Mouse (Mus musculus) granulocyte monocyte progenitor cell, adult 5-6 weeks (primary cell): ENCODE measurements around the gene Arid3c. TPM values are rescaled to one million over a fixed set of nuclear protein-coding genes. Genes with fewer than 3 reads are reported as not detected.
"Not testable (repeated sequence)": the region's sequence is repeated elsewhere in the genome, so short reads cannot be mapped to it uniquely, and the experiment has no call there.

Experiments
- ATAC-seq: replicated peaks from 2 replicates; pipeline ENCODE4 v1.8.0; 2016; ENCODE audit warnings: mild to moderate bottlenecking, moderate TSS enrichment, inconsistent platforms; ENCODE audit not compliant: poor library complexity, severe bottlenecking
- total RNA-seq, 2 experiments: library from RNA; stranded (forward) in 1 of 2; stranded (reverse) in 1 of 2; fragments of 200-712, 200-1000 nt in 1 of 2; fragments of >200 nt in 1 of 2; fragmentation: Nextera tagmentation in 1 of 2; gene quantifications; 2 replicates each; pipeline ENCODE4 v1.2.3; 2014 to 2017

Gene Arid3c
- total RNA-seq (2014; fragmentation: Nextera tagmentation), result not detected in 2 replicates
- total RNA-seq (2017), result not detected in 2 replicates

DNA sequence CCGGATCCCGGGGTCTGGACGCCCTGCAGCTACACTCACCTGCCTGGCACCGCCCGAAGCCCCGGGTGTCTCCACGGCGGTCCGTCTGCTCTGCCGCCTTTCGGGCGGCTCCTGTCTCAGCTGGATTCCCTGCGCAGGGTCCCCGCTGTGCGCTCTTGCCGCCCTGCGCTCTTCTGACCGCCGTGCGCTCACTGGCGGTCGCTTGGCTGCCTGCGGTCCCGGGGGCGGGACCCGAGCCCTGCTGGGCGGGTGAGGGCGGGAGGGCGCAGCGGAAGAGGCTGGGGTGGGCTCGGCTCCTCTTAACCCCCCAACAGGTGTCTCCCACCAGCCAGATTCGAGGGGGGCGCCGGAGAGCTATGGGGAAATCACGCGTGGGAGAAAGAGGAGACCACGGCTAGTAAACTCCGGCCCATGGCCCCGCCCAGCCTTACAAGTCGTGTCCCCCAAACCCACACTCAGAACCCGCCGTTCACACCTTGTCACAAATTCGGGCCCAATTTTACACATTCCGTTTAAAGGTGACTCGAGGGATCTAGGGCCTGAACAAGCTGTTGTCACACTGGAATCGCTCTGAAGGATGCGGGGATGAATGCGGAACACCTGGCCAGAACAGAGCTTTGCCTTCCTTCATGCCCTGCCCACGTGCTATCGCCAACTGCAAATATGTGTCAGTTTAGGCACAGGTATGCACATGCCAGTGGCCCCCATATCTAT is at the start of gene Arid3c:
TSS of gene Arid3c (minus strand) at position 91 of the 714 bp plus-strand sequence.
- peak; percentile 83 for ATAC-seq

DNA sequence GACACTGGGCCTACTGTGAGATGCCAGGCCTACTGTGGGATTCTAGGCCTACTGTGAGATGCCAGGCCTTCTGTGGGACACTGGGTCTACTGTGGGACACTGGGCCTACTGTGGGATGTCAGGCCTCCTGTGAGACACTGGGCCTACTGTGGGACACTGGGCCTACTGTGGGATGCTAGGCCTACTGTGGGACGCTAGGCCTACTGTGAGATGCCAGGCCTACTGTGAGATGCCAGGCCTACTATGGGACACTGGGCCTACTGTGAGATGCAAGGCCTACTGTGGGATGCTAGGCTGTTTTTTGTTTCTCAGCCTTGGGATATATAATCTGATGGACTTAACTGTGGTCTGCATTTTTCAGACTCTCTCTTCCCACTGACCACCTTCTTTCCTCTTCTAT is 44.9 kb upstream of the Arid3c start:
- not testable (repeated sequence) for ATAC-seq

DNA sequence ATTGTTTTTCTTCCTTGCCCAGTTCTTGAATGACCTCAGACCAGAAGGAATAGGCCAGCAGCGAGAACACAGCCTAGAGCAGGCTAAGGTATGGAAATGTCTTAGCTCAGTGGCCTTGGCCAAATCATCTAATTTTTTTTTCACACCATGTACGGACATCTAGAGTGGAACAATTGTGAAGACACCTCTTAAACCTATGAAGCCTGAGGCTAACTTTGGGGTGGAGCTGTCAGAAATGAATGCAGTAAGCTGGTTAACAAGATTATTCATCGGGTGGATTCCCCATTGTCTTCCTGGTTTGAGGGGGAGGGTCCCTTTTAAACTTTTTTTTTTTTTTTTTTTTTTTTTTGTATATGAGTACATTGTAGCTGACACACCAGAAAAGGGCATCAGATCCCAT is 43.6 kb upstream of the Arid3c start:
- not testable (repeated sequence) for ATAC-seq

DNA sequence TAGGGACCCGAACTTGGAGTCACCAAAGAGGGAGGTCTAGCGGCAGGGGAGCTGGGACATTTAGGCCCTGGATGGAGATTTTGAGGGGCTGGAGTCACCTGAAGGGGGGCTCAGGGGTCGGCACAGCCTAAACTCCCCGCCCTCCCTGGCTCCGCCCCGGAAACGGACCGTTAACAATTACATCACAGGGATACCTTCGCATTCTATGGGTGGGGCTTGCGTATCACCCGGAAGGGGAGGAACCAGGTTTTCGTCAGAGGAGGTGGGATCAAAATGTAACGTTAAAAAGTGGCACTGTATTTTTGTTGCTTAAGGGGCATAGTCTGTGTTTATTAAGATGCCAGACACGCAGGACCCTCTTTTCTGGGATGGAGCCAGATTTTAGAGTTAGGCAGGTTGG is 43.1 kb upstream of the Arid3c start, which contains the start of gene Ccl27a:
TSS of gene Ccl27a (minus strand) at position 246 of the 400 bp plus-strand sequence.
- peak; percentile 55; the same call in 1 of the 2 replicates for ATAC-seq

DNA sequence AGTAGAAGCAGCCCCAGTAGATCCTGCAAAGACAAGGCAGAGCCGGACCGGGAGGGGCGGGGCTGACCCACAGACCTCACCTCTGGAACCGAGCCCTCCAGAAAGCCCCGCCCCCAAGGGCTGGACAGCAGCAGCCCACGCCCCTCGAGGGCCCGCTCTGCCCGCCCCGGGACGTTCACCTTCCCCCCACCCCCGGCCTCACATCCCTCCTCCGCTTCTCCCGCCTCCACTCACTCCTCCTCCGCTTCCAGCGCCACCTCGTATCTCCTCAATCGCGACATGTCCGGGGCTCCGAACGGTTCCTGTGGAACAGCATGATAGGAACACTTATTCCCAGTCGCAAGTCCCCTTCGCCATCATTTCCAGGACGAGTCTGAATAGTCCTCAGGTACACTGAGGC is 42.6 kb upstream of the Arid3c start:
- ATAC-seq, result peak; percentile 61; the same call in 1 of the 2 replicates

DNA sequence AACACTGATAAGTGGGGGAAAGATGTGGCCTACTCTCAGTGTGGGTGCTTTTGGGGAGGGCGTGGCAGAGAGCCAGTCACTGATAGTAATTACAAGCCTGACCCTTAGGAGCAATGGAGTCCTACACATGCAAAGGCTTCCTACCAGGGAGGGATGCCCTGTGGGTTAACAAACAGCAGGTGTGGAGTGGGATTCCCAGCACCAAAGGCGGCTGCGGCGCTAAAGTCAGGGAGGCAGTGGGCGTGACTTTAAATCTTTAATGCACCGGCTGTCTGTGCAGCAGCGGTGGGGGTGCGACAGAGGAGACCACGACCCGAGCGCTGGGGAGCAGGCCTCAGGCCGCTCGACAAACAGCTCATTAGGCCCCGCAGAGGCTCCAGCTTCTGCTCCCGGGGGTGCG is 42.0 kb upstream of the Arid3c start:
- not testable (repeated sequence) for ATAC-seq

DNA sequence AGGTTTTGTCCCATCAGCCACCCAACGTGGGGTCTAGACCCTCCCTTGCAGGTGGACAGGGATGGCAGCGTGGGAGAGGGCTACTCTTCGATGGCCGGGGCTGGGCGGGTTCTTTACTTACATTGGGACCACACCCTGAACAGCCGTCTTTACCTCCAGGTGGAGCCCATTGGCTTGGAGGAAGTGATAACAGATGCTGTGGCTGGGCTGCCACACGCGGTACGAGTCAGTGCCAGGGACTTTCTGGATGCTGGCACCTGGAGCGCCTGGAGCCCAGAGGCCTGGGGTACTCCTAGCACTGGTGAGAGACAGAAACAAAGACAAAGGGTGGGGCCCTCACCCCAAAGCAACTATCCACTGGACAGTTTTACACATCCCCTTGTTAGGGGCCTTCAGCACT is 36.4 kb upstream of the Arid3c start:
- not testable (repeated sequence) for ATAC-seq

DNA sequence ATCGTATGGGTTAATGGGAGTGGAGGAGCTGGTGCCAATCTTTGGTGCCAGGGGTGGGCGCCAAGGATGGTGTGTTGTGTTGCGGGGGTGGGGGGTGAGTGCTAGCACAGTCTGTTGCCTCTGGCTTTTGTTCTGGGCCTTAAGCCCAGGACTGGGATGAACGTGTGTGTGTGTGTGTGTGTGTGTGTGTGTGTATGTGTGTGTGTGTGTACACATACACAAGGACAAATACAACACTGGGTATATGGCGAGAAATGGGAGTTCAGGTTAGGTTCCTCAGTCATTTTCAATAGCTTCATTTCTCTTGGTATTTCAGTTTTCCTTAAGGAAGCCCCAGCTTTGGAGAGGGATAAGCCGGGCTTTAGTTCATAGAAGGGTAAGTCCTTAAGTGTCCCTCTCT is 32.2 kb upstream of the Arid3c start:
- not testable (repeated sequence) for ATAC-seq

DNA sequence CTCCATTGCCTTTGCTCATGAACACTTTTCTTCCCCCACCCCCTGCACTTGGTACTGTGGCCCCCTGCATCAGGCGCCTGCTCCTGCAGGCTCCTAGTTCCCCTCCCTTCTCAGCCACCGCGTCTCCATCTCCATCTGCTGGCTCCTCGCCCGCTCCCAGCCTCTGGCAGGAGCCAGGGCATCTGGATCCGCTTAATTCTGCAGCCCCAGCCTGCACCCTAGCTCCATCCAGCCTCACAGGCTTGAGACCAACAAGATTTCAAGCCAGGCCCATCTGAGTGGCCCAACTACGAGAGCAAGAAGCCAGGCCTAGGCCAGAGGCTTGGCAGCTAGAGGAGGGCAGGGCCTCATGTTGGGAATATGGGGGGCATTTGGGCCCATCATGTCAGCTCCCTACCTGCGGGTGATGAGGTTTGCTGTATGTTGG is 31.8 kb upstream of the Arid3c start:
- not testable (repeated sequence) for ATAC-seq

DNA sequence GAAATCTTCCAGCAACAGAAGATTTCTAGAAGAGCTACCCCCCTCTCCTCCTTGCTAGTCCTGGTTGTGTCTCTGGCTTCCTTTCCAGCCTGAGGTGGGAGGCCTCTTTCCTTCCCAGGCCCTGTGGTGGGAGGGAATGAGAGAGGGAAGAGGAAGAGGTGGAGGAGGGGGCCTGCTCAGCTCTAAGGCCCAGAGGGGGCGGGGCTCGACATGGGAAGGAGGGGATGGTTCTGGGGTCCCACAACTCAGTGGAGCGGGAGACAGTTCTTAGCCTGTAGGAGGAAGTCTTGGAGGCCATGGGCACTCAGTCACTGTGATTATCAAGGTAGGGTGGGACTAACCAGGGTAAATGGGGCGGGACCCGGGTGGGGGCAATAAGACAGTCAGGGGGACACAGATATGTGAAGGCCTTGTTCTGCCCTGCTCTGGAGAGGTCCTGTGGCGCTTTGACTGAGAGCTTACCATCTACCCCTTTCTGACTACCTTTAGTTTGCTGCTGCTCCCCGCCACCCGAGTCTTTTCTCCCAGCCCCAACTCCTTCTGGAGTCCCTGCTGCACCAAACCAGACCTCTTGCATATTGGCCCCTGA is 31.3 kb upstream of the Arid3c start:
- no peak for ATAC-seq

DNA sequence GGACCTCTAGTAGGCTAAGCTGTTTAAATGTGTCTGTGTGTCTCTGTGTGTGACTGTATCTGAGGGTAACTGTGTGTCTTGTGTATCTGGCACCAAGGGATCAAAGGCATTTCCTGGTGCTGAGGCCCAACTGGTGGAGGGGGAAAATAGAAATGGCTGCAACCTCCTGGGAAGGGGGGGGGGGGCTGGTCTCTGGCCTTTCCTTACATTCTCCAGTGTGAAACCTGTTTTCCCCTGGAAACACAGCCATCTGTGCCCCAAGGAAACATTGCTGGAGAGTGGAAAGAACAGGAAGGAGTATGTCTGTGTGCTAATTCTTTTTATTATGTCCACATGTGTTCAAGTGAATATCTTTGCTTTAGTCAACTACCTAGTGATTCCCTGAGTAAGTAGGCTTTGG is 30.7 kb upstream of the Arid3c start:
- ATAC-seq, result no peak

DNA sequence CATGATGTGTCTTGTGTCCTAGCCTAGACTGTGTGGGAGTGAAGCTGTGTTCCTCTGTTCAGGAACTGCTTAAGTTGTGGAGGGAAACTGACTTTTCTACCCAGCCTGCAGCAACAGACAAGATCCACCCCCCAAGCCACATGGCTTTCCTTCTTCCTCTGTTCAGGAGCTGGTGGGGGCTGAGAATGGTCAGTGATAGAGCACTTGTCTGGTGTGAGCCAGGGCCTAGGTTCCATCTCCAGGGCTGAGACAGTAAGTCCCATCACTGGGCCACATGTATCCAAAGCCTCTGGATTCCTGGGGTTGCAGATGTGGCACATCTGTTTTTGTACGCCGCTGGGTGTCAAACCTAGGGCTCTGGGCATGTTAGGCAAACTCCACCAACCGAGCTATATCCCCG is 30.0 kb upstream of the Arid3c start:
- ATAC-seq, result no peak

DNA sequence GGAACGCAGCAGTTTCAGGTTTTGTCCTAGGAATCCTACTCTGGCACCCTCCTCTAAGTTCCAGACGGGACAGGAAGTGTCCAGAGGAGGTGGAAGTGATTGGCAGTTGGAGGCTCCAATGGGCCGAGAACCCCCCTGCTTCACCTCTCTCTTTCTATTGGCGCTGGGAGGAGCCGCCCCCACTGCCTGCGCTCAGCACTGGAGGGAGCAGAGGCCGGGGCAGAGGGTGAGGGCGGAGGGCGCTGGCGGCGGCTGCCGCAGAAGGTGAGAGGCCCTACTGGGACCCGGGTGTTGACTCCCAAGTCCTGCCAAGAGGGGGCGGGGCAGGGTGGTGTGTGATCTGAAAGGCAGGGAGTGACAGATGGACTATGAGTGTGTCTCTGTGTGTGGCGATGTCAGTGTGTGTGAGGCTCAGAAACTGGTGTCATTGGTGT is 29.4 kb upstream of the Arid3c start:
- peak; percentile 77 for ATAC-seq

DNA sequence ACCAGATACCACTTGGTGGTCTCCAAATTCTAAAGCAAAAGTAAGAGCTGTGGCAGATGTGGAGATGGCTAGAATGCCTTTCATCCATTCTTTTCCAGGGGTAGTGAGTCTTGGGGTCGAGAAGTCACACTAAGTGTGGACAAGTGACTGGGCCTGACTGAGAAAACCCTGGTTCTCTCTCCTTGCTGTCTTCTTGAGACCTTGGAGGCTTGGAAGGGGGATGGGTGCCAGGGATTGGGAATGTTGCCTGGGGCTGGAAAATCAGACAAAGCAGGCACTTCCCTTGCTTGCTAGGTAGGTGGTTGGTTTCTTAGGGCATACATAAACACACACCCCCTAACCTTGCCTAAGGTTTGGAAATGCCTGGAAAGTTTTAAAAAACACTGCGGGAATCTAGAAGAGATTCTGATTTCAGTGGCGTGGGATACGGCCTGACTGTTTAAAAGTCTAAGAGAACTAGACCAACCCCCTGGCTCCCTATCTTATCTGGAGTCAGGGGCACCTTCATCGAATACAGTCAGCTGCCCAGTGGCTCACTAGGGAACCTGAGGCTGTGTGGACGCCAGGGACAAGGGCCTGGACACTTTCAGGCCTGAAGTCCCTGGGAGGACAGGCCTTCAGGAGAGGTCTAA is 28.8 kb upstream of the Arid3c start:
- no peak for ATAC-seq

DNA sequence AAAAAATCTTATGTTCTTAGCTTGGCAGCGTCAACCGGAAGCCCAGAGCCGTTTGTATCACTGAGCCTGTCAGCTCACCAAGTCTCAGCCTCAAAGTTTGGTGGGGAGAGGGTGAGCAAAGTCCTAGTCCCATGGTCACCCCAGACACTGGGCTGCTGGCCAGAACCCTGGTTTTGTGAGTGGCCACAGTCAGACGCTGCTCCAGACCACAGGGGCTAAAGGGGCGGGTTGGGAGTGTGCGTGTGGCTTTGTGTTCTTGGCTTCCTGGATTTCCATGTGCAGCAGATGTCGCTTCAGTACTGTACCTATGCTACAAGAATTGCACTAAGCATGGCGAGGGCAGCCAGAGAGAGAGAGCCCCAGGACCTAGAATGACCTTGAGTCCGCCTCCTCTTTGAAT is 28.3 kb upstream of the Arid3c start:
- ATAC-seq, result no peak

DNA sequence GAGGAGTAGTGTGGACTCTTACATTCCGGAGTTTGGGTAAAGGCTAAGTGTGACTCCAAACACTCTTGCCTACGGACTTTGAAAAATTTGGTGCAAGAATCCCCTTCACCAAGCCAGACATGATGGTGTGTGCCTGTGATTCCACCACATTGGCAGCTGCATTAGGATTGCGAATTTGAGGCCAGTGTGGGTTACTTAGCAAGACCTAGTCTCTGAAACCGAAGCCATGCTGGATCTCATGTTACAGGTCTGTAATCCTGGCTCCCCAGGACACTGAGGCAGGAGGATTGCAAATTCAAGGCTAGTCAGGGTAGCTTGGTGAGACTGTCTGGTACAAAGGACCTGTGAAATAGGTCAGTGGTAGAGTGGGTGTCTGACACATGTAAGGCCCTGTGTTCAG is 27.8 kb upstream of the Arid3c start:
- no peak for ATAC-seq

DNA sequence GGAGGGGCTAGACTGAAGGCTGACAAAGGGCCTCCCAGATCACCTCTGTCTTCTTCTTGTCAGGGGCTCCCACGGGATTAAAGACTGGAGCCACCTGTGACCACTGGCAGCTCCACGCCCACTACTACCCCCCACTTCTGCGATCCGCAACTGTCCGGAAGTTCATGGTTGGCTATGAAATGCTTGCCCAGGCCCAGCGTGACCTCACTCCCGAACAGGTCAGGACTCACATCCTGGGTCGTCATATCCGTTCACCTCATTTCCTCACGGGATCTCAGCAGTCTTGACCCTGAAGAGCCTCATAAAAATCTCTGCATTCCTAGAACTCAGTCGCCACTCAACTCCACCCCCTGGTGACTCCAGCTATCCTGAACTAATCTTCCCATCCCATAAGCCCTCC is 27.1 kb upstream of the Arid3c start:
- no peak for ATAC-seq

DNA sequence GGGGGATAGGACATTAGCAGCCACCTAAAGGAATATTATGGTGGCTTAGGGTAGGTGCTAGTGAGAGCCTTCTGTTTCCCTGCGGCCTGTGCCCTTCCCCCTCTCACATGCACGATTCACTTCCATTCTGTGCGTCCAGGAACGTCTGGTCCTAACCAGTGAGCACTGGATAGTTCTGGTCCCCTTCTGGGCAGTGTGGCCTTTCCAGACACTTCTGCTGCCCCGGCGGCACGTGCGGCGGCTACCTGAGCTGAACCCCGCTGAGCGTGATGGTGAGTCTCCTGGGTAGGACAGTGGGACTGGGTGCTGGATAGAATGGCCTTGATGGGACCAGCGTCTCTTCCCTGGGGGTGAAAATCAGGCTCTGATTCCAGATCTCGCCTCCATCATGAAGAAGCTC is 26.4 kb upstream of the Arid3c start:
- ATAC-seq, result no peak

DNA sequence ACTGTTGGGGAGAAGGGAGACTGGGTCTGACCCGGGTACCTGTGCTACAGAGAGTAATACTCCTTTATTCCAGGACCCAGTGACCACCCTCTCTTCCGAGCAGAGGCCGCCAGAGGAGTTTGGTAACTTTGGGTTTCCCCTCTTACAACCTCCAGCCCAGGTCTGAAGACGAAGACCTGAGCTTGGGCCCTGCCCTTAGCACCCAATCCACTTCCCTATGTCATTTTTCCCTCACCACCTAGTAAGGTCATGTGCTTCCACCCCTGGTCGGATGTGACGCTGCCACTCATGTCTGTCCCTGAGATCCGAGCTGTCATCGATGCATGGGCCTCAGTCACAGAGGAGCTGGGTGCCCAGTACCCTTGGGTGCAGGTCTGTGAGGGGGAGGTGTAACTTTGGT is 25.5 kb upstream of the Arid3c start:
- ATAC-seq, result no peak

DNA sequence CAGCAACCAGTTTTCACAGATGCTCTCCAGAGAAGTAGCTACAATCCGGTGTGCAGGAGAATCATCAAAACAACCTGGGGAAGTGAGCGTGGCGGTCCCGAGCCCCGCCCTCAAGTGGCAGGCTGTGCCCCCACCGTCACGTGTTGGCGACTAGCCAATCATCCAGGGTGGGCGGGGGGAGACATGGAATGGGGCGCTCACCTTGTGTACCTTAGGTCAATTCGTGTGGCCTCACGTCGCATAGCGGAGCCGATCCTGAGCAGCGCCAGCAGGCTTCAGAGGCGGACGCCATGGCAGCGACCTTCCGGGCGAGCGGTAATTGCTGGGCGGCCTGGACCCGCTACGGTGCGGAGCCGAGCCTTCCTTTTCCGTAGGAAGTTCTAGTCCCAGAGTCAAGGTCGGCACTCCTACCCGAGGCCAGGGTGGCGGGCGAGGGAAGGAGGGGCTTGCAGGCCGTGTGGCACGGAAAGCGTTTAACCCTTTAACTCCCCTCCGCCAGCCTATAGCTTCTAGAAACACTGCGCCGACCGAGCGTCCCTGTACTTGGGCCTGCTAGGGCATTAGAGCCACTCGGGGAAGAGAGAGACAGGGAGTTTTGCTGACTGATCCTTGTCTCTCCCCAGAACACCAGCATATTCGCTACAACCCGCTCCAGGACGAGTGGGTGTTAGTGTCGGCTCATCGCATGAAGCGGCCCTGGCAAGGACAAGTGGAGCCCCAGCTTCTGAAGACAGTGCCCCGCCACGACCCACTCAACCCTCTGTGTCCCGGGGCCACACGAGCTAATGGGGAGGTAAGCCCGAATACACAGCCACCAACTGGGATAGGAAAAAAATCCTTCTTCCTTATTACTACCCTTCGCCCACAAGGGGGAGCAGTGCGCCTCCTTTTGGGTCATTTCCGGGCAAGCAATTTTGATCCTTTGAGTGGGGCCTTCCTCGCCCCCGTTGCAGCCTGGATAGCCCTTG is 24.7 kb upstream of the Arid3c start, which contains the start of gene Sigmar1:
TSS of gene Sigmar1 (minus strand) at position 820 of the 968 bp plus-strand sequence.
- peak; percentile 72 for ATAC-seq
